Mouse (Mus musculus) gastrocnemius, postnatal 10 days (tissue): ENCODE data around the gene Il17rc. TPM values are rescaled to one million over a fixed set of nuclear protein-coding genes. Genes with fewer than 3 reads are reported as not detected.

Experiments used
- DNase-seq: peaks from one replicate; pipeline ENCODE4 v3.0.0; 2021; ENCODE audit warnings: mixed read lengths
- long read RNA-seq, 2 experiments: library from polyadenylated mRNA; stranded (forward); transcript quantifications; one replicate each; pipeline ENCODE4 v2.0.0; 2021
- total RNA-seq, 2 experiments: library from RNA; stranded (reverse); gene quantifications; 2 replicates each; pipeline ENCODE4 v1.2.3; 2021

Il17rc gene
- total RNA-seq, result 1 to 10 TPM; 5.9 to 9.1 TPM
- long read RNA-seq, experiment 1, partial matches to known transcripts, result 2 of 22 reads
- long read RNA-seq, experiment 1, other reads (novel, unspliced or antisense), result 20 of 22 reads
- long read RNA-seq, experiment 2, partial matches to known transcripts, result 0 of 10 reads
- long read RNA-seq, experiment 2, other reads (novel, unspliced or antisense), result 10 of 10 reads

- DNase-seq, result peak; percentile 64
Observed at GRCm38 (mm10) chr6:113471297-113471936, at the start of gene Il17rc. TSS of gene Il17rc (plus strand) at chr6:113471427.

- DNase-seq, result no peak
Observed at GRCm38 (mm10) chr6:113423000-113423399, 48.2 kb upstream of the Il17rc start.

- DNase-seq, result no peak
Observed at GRCm38 (mm10) chr6:113424187-113424586, 47.0 kb upstream of the Il17rc start.

DNA sequence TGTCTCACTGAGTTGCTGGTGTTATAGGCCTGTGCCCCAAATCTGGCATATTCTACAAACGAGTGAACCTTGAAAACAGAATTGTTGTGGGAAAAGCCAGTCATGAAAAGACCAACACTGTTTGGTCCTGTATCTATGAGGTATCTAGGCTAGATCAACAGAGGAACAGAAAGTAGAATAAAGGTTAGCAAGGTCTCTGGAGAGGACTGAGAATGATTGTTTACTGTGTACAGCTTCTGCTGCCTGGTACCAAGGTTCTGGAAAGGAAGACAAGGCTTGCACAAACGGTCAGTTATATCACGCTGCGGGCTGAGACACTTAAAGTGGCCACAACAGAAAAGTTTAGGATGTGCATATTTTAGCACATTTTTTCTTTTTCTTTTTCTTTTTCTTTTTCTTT is 44.5 kb upstream of the Il17rc start:
- DNase-seq, result no peak

DNA sequence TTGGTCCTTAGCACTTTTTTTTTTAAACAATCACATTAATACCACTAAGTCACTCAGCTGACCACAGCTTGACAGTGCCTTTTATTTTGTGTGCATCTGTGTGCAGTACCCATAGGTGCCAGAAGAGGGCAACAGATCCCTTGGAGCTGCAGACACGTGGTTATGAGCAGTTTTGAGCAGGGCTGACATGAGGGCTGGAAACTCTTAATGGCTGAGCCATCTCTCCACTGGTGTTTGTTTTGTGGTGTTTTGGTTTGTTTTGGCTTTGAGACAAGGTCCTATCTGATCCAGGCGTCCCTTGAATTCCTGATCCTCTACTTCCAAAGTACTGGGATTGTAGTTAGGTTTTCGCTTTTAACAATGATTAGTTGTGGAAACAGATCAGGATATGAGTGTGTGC is 43.8 kb upstream of the Il17rc start:
- peak; percentile 45 for DNase-seq

DNA sequence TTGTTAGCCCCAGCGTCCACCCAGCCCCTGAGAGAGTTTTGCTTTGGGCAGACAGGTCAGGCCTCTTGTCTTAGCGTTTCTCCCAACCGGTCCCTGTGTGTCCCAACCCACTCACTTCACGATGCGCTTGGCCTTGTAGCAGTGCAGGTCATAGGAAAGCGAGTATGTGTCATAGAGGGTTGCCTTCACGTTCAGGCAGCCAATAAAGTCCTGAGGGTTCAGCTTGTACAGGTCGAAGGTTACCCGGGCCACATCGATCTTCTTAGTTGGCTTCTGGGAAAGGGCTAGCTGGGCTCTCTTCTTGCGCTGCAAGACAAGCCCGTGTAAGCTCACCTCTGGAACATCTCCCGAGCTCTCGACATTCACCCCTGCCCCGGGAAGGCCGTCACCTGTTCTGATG is 43.2 kb upstream of the Il17rc start:
- DNase-seq, result no peak

DNA sequence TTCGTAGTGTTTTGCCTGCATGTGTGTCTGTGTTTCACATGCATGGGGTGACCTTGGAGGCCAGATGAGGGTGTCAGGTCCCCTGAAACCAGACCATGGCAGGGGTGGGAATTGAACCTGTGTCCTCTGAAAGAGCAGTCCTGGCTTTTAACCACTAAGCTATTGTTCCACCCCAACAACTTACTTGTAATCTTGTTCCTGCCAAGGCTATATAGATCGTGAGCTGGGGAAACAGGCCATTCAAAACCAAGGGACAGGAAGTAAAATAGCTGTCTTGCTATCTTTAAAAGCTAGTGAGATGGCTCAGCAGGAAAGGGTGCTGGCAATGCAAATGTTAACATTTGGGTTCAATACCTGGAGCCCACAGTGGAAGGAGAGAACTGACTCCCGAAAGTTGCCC is 41.3 kb upstream of the Il17rc start:
- DNase-seq, result no peak

DNA sequence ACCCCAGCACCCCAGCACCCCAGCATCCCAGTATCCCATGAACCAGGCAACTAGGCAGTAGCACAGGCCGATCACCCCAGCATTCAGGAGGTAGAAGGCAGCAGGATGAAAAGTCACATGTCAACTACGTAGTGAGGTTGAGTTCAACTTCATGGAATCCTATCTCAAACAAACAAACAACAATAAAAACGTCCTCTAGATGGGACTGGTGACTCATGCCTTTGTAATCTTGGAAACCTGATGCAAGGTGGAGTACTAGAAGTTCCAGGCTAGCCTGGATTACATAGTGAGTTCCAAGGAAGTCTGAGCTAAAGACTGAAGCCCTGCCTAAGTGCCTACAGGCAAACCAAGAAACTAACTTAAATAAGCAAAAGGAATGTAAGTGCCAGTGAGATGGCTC is 40.4 kb upstream of the Il17rc start:
- DNase-seq, result no peak

DNA sequence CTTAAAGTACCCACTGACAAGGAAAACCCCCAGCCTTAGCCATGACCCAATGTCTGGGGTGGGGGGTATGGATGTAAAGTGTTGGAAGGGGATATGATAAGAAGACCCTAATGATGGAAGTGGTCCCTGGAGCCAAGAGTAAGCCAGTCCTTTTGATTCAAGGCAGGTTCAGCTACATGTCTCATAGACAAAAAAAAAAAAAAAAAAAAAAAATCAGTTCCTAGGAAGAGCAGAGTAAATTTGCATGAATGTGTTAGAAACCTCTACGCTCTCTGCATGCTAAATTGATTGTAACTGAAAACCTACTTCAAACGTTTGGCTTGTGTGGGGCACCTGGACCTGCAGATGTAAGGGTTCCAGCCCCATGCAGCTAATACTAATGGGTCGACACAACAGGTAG is 39.4 kb upstream of the Il17rc start:
- DNase-seq, result no peak

- no peak for DNase-seq
Observed at GRCm38 (mm10) chr6:113433661-113434060, 37.6 kb upstream of the Il17rc start.

DNA sequence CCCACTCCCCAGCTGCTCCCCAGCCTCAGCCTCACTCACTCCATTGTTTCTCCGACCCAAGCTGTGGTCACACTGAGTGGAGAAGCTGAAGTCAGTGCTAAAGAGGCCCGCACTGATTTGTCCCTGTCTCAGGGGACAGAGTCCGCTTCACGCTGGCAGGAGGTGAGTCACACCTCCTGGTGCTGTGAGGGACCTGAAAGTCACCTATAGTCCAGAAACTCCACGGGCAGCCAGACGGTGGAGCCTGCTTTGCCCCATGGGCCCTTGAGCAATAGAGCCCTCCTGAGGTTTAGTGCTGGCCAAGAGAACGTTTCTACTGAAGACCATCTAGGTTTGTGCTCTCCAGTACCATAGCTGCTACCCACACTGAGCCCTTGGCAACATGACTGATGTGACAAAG is 36.5 kb upstream of the Il17rc start:
- no peak for DNase-seq

- no peak for DNase-seq
Observed at GRCm38 (mm10) chr6:113435664-113436205, 35.5 kb upstream of the Il17rc start, which contains the start of gene Cidec. TSS of gene Cidec (minus strand) at chr6:113435760.

DNA sequence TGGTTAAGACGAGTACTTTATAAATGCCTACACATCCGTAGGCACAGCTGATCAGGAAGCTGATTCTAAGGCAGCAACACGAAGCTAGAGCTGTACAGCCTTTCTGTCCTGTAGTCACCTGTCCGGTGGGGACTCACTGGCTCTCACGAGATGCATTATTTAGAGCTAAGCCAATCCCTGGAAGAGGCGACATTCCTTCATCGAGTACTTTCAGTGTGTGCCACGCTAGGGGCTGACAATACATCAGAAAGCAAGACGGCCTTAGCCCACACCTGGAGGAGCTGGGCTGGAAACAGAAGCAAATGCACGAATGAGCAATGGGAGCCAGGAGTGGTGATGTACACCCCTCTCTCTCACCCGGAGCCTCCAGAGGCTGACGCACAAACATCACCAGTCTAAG is 34.1 kb upstream of the Il17rc start:
- DNase-seq, result no peak

GRCm38 (mm10) chr6:113438721-113439430 is 32.4 kb upstream of the Il17rc start:
- no peak for DNase-seq

GRCm38 (mm10) chr6:113440686-113441085 is 30.5 kb upstream of the Il17rc start:
- no peak for DNase-seq

DNA sequence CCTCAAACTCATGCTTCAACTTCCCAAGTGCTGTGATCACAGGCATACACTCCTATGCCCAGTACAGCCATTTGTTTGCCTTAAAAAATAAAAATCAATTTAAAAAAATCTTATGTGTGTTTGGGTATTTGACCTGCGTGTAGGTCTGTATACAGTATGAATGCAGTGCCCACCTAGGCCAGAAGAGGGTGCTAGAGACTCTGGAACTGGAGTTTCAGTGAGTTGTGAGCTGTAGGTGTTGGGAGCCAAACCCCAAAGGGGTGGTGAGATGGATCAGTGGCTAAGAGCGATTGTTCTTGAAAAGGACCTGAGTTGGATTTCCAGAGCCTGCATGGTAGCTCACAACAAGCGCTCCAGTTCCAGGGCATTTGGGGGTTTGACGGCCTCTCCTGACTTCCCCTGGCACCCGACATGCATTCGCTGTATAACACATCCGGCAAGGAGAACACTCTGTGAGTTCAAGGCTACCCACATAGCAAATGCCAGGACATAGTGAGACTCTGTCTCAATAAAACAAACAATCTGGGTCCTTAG is 30.0 kb upstream of the Il17rc start:
- DNase-seq, result peak; percentile 73

GRCm38 (mm10) chr6:113442087-113442441 is 29.2 kb upstream of the Il17rc start:
- no peak for DNase-seq

GRCm38 (mm10) chr6:113442442-113443090 is 28.7 kb upstream of the Il17rc start, which contains the start of gene Jagn1:
TSS of gene Jagn1 (plus strand) at chr6:113442569.
- DNase-seq, result peak; percentile 83

DNA sequence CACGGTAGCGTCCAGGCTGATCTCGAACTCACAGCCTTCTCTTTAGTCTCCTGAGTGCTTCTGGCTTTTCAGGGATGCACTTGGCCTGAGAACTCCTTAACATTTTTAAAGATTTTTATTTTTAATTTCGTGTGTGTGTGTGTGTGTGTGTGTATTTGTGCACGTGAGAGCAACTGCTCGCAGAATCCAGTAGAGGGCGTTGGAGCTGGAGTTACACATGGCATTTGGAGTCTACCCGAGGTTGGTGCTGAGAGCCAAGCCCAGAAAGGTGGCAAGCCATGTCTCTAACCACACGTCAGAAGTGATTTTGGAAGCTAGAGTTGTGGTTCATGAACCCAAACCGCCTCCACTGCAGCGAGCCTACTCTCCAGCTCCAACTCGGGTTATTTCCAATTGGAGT is 28.1 kb upstream of the Il17rc start:
- DNase-seq, result no peak

DNA sequence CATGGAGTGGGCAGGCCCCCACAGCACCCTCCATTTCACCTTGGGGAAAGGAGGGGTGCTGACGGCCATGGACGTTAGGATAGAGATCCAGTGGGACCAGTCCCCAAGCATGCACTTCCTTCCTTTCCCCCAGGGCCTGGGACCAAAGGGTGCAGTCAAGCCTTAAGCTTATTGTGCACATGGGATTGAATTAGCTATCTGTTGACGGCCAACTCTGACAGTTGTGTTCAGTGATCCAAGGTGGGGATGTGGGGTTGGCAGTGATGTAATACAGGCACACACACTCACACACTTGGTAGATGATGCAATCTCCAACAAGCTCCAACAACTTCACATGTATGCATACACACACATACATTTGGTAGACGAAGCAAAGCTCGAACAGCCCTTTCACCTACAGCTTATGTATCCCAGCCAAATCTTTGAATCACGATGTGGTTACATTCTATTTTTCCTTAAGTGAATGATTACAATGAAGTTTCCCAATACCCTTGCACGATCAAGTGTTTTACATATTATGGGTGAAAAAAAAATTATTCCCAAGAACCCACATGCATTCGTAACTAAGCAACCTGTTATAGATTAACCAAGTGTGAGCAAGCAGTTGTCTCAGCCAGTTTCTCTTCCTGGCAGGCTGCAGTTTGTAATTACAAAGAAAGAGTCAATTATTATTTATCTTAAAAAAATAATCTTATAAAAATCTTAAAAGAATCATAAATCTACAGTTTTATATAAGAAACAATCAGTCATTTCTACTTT is 26.8 kb upstream of the Il17rc start:
- no peak for DNase-seq

- no peak for DNase-seq
Observed at GRCm38 (mm10) chr6:113447639-113448038, 23.6 kb upstream of the Il17rc start.

DNA sequence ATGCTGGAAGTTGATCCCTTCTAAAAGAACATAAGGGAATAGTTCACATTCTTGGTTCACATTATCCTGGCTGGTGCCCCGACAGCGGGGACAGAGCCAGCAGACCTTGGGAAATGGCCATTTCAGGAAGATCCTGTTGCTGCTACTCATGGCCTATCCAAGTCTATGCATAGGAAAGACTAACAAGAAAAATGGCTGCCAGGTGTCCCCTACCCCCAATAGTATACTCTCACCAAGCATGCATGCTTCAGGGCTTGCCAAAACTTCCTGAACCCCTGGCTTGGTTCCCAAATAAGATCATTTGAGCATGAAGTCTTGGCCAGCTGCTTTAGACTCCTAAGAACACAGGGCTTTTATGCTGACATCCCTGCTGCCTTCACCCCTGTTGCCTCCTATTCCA is 19.4 kb upstream of the Il17rc start:
- no peak for DNase-seq
